Mouse (Mus musculus): ENCODE results near the gene Gm28308. TPM values are rescaled to one million over a fixed set of nuclear protein-coding genes. Genes with fewer than 3 reads are reported as not detected.
A peak's percentile ranks its signal among the peaks of the same experiment; 100 is the strongest.

Gene Gm28308
- polyA plus RNA-seq, 1 experiment from 2014 or later = not detected

- Histone ChIP-seq H3K36me3 (no peaks in the 10 kb centered on the region), H3K27ac (0 out of 2 replicates have a peak overlapping the region, but pooled peaks have one; percentile 98), H3K4me3 (no peak overlapping the region), H3K4me2 (no peak overlapping the region), H3K9me3 (no peaks in the 10 kb centered on the region), H3K27me3 (peaks cover 89% of the 10 kb centered on the region), H3K9ac (peak overlapping the region; percentile 63; the same call in 1 of the 2 replicates), H3K4me1 (peaks cover 65% of the 10 kb centered on the region)
- ATAC-seq (ENCODE audit: borderline replicate concordance, extremely low read depth, low FRiP score, low TSS enrichment) = no peak
- WGBS = 29% methylated on average over 2 of the region's 2 CpGs
These were observed 31.1 kb downstream of the Gm28308 start for GRCm38 (mm10) chr6:52182030-52182429.

- 22% methylated on average over 3 of the region's 3 CpGs for WGBS
- H3K4me1 ChIP-seq = peaks cover 57% of the 10 kb centered on the region
- no peaks in the 10 kb centered on the region for H3K36me3 ChIP-seq
- no peak for ATAC-seq (ENCODE audit: borderline replicate concordance, extremely low read depth, low FRiP score, low TSS enrichment)
- peak overlapping the region; percentile 63 for H3K9ac ChIP-seq
- H3K9me3 ChIP-seq = no peaks in the 10 kb centered on the region
- H3K27me3 ChIP-seq = peaks cover 86% of the 10 kb centered on the region
- peak overlapping the region; percentile 98 for H3K27ac ChIP-seq
- peak overlapping the region; percentile 67 for H3K4me3 ChIP-seq
- peak overlapping the region; percentile 90 for H3K4me2 ChIP-seq
These were observed 32.4 kb downstream of the Gm28308 start for GRCm38 (mm10) chr6:52180726-52181125.

GRCm38 (mm10) chr6:52180213-52180710 lies 32.9 kb downstream of the Gm28308 start:
- peak overlapping the region; percentile 63 for H3K9ac ChIP-seq
- H3K4me2 ChIP-seq = peak overlapping the region; percentile 90
- H3K9me3 ChIP-seq = no peaks in the 10 kb centered on the region
- peak overlapping the region; percentile 67 for H3K4me3 ChIP-seq
- H3K36me3 ChIP-seq = no peaks in the 10 kb centered on the region
- peak overlapping the region; percentile 98 for H3K27ac ChIP-seq
- WGBS = 8% methylated on average over 11 of the region's 11 CpGs
- H3K27me3 ChIP-seq = peaks cover 85% of the 10 kb centered on the region
- no peak for ATAC-seq (ENCODE audit: borderline replicate concordance, extremely low read depth, low FRiP score, low TSS enrichment)
- peaks cover 53% of the 10 kb centered on the region for H3K4me1 ChIP-seq

- Histone ChIP-seq H3K27ac (peak overlapping the region; percentile 98), H3K4me3 (peak overlapping the region; percentile 67), H3K4me1 (peaks cover 47% of the 10 kb centered on the region), H3K9ac (peak overlapping the region; percentile 63), H3K36me3 (no peaks in the 10 kb centered on the region), H3K4me2 (peak overlapping the region; percentile 90), H3K27me3 (peaks cover 85% of the 10 kb centered on the region), H3K9me3 (no peaks in the 10 kb centered on the region)
- ATAC-seq (ENCODE audit: borderline replicate concordance, extremely low read depth, low FRiP score, low TSS enrichment) = no peak
- WGBS = 4% methylated on average over 10 of the region's 10 CpGs
These were observed 33.4 kb downstream of the Gm28308 start for GRCm38 (mm10) chr6:52179690-52180089.

GRCm38 (mm10) chr6:52178918-52179665 lies 34.0 kb downstream of the Gm28308 start:
- WGBS = 8% methylated on average over 4 of the region's 4 CpGs
- H3K9me3 ChIP-seq = no peaks in the 10 kb centered on the region
- peak overlapping the region; percentile 67 for H3K4me3 ChIP-seq
- ATAC-seq (ENCODE audit: borderline replicate concordance, extremely low read depth, low FRiP score, low TSS enrichment) = no peak
- H3K27ac ChIP-seq = peak overlapping the region; percentile 98
- H3K36me3 ChIP-seq = no peaks in the 10 kb centered on the region
- H3K9ac ChIP-seq = peak overlapping the region; percentile 63
- peaks cover 80% of the 10 kb centered on the region for H3K27me3 ChIP-seq
- peak overlapping the region; percentile 90 for H3K4me2 ChIP-seq
- H3K4me1 ChIP-seq = peaks cover 41% of the 10 kb centered on the region

GRCm38 (mm10) chr6:52177806-52178205 lies 35.3 kb downstream of the Gm28308 start:
- peak overlapping the region; percentile 63 for H3K9ac ChIP-seq
- peaks cover 78% of the 10 kb centered on the region for H3K27me3 ChIP-seq
- H3K27ac ChIP-seq = peak overlapping the region; percentile 98
- peaks cover 30% of the 10 kb centered on the region for H3K4me1 ChIP-seq
- H3K36me3 ChIP-seq = no peaks in the 10 kb centered on the region
- H3K9me3 ChIP-seq = no peaks in the 10 kb centered on the region
- 3% methylated on average over 9 of the region's 9 CpGs for WGBS
- ATAC-seq (ENCODE audit: borderline replicate concordance, extremely low read depth, low FRiP score, low TSS enrichment) = no peak
- H3K4me2 ChIP-seq = peak overlapping the region; percentile 90
- H3K4me3 ChIP-seq = peak overlapping the region; percentile 67

GRCm38 (mm10) chr6:52177061-52177735 lies 35.9 kb downstream of the Gm28308 start, which contains the start of gene 5730596B20Rik:
TSS of gene 5730596B20Rik (plus strand) at chr6:52177498.
- under 1% methylated on average over 36 of the region's 36 CpGs for WGBS
- peak within 1 kb of the TSS; percentile 98 for H3K27ac ChIP-seq
- H3K27me3 ChIP-seq = peaks cover 79% of the 10 kb centered on the region
- H3K9ac ChIP-seq = peak within 1 kb of the TSS; percentile 63
- no peaks in the 10 kb centered on the region for H3K9me3 ChIP-seq
- H3K36me3 ChIP-seq = no peaks in the 10 kb centered on the region
- peak within 1 kb of the TSS; percentile 67 for H3K4me3 ChIP-seq
- peaks cover 30% of the 10 kb centered on the region for H3K4me1 ChIP-seq
- peak within 1 kb of the TSS; percentile 90 for H3K4me2 ChIP-seq
- peak; percentile 20; the same call in 1 of the 2 replicates for ATAC-seq (ENCODE audit: borderline replicate concordance, extremely low read depth, low FRiP score, low TSS enrichment)

- no peak for ATAC-seq (ENCODE audit: borderline replicate concordance, extremely low read depth, low FRiP score, low TSS enrichment)
- H3K4me1 ChIP-seq = peaks cover 30% of the 10 kb centered on the region
- H3K27ac ChIP-seq = peak overlapping the region; percentile 98
- H3K4me2 ChIP-seq = peak overlapping the region; percentile 90
- peak overlapping the region; percentile 63 for H3K9ac ChIP-seq
- peak overlapping the region; percentile 67 for H3K4me3 ChIP-seq
- WGBS = under 1% methylated on average over 6 of the region's 6 CpGs
- peaks cover 79% of the 10 kb centered on the region for H3K27me3 ChIP-seq
- H3K9me3 ChIP-seq = no peaks in the 10 kb centered on the region
- H3K36me3 ChIP-seq = no peaks in the 10 kb centered on the region
These were observed 36.7 kb downstream of the Gm28308 start for GRCm38 (mm10) chr6:52176391-52176790.

GRCm38 (mm10) chr6:52175864-52176263 lies 37.3 kb downstream of the Gm28308 start:
- WGBS = under 1% methylated on average over 13 of the region's 35 CpGs

GRCm38 (mm10) chr6:52174968-52175751 lies 38.0 kb downstream of the Gm28308 start:
- Histone ChIP-seq H3K9me3 (no peaks in the 10 kb centered on the region), H3K4me1 (peaks cover 30% of the 10 kb centered on the region), H3K9ac (peak overlapping the region; percentile 63), H3K4me3 (peak overlapping the region; percentile 67), H3K27ac (peak overlapping the region; percentile 98), H3K4me2 (peak overlapping the region; percentile 90), H3K36me3 (no peaks in the 10 kb centered on the region), H3K27me3 (peaks cover 79% of the 10 kb centered on the region)
- peak; percentile 39; the same call in 1 of the 2 replicates for ATAC-seq (ENCODE audit: borderline replicate concordance, extremely low read depth, low FRiP score, low TSS enrichment)
- WGBS = under 1% methylated on average over 35 of the region's 41 CpGs

More at GRCm38 (mm10) chr6:52175864-52176263, 37.3 kb downstream of the Gm28308 start:
- H3K27me3 ChIP-seq = peaks cover 79% of the 10 kb centered on the region
- peak overlapping the region; percentile 67 for H3K4me3 ChIP-seq
- H3K9ac ChIP-seq = peak overlapping the region; percentile 63
- peak overlapping the region; percentile 90 for H3K4me2 ChIP-seq
- H3K9me3 ChIP-seq = no peaks in the 10 kb centered on the region
- H3K27ac ChIP-seq = peak overlapping the region; percentile 98
- H3K4me1 ChIP-seq = peaks cover 30% of the 10 kb centered on the region
- ATAC-seq (ENCODE audit: borderline replicate concordance, extremely low read depth, low FRiP score, low TSS enrichment) = peak; percentile 36; the same call in 1 of the 2 replicates
- H3K36me3 ChIP-seq = no peaks in the 10 kb centered on the region

GRCm38 (mm10) chr6:52173648-52174047 lies 39.5 kb downstream of the Gm28308 start:
- Histone ChIP-seq H3K4me1 (peaks cover 35% of the 10 kb centered on the region), H3K9ac (peak overlapping the region; percentile 53), H3K36me3 (no peaks in the 10 kb centered on the region), H3K27ac (peak overlapping the region; percentile 95), H3K9me3 (no peaks in the 10 kb centered on the region), H3K27me3 (peaks cover 78% of the 10 kb centered on the region), H3K4me3 (peak overlapping the region; percentile 40), H3K4me2 (peak overlapping the region; percentile 90)
- ATAC-seq (ENCODE audit: borderline replicate concordance, extremely low read depth, low FRiP score, low TSS enrichment) = no peak
- 2% methylated on average over 4 of the region's 4 CpGs for WGBS
